8 mouse cellular contexts compared by ENCODE assay signal in the genomic region with DNA sequence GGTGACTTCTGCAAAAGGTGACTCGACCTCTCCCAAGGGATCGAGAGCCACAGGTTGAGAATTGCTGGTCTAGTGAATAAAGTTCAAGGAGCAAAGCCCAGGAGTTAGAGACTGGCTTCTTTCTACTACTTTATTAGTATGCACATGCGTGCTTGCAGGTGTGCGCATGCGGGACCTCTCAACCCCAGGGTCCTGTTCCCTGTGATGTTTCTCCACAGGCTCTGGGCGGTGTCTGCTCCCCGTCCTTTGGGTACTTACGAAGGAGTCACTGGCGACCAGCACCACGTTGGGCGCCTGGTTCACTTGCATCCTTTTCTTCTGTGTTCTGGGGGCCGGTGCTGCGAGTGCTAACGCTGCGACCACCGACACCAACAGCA. TPM values are rescaled to one million over a fixed set of nuclear protein-coding genes. Genes with fewer than 3 reads are reported as not detected.
DNase-seq lines count a peak whose midpoint lies in the region; ATAC-seq and TF ChIP-seq lines count a peak whose summit lies in the region.

No protein-coding gene starts in this region.

- H3K27ac ChIP-seq in heart, adult 2 months = peak overlapping the region; percentile 89
- no peak overlapping the region for H3K27ac ChIP-seq in ES-Bruce4 (ENCODE audit: insufficient read depth, low read length)
- H3K27ac ChIP-seq in embryonic facial prominence, embryonic 12.5 days = peak overlapping the region; percentile 81
- peak overlapping the region; percentile 65 for H3K27ac ChIP-seq in intestine, embryonic 16.5 days (ENCODE audit: low read length)
- peak overlapping the region; percentile 73 for H3K27ac ChIP-seq in lung, embryonic 16.5 days (ENCODE audit: low read length)

- no peaks in the 10 kb centered on the region for H3K79me2 ChIP-seq in heart, adult 2 months (replicated peaks; ENCODE audit: control insufficient read depth, insufficient read depth, low read length)

- no peaks in the 10 kb centered on the region for H3K27me3 ChIP-seq in heart, adult 2 months (ENCODE audit: control insufficient read depth, insufficient read depth, low read length)
- no peaks in the 10 kb centered on the region for H3K27me3 ChIP-seq in ES-Bruce4 (ENCODE audit: control insufficient read depth, insufficient read depth, low read length, poor library complexity, severe bottlenecking)
- H3K27me3 ChIP-seq in embryonic facial prominence, embryonic 12.5 days = no peaks in the 10 kb centered on the region
- no peaks in the 10 kb centered on the region for H3K27me3 ChIP-seq in intestine, embryonic 16.5 days (replicated peaks; ENCODE audit: control insufficient read depth, insufficient read depth, low read length)
- no peaks in the 10 kb centered on the region for H3K27me3 ChIP-seq in lung, embryonic 16.5 days (ENCODE audit: control insufficient read depth, insufficient read depth, low read depth, low read length)

- TF ChIP-seq EP300 in heart, adult 2 months (IDR thresholded peaks at IDR 0.05; ENCODE audit: insufficient read depth, low read depth, low read length) = no peak
- TF ChIP-seq EP300 in ES-Bruce4 (IDR thresholded peaks at IDR 0.05; ENCODE audit: insufficient read depth, low read depth, low read length) = no peak

- no peaks in the 10 kb centered on the region; the same call in 1 of the 2 replicates for H3K36me3 ChIP-seq in heart, adult 2 months (ENCODE audit: control insufficient read depth, insufficient read depth, low read length)
- H3K36me3 ChIP-seq in ES-Bruce4 (ENCODE audit: control insufficient read depth, insufficient read depth, low read length, poor library complexity, severe bottlenecking) = no peaks in the 10 kb centered on the region
- peaks cover 3% of the 10 kb centered on the region; the same call in 1 of the 2 replicates for H3K36me3 ChIP-seq in embryonic facial prominence, embryonic 12.5 days
- H3K36me3 ChIP-seq in intestine, embryonic 16.5 days (ENCODE audit: control insufficient read depth, insufficient read depth, low read length) = no peaks in the 10 kb centered on the region
- no peaks in the 10 kb centered on the region for H3K36me3 ChIP-seq in lung, embryonic 16.5 days (ENCODE audit: control insufficient read depth, insufficient read depth, low read length)

- H3K9me3 ChIP-seq in ES-Bruce4 (replicated peaks; ENCODE audit: control insufficient read depth, insufficient read depth, low read length, poor library complexity, severe bottlenecking) = no peaks in the 10 kb centered on the region
- no peaks in the 10 kb centered on the region for H3K9me3 ChIP-seq in embryonic facial prominence, embryonic 12.5 days
- no peaks in the 10 kb centered on the region for H3K9me3 ChIP-seq in intestine, embryonic 16.5 days (ENCODE audit: control insufficient read depth, low read length)
- H3K9me3 ChIP-seq in lung, embryonic 16.5 days (ENCODE audit: control insufficient read depth, low read length) = no peaks in the 10 kb centered on the region

- no peaks in the 10 kb centered on the region; the same call in none of the 2 replicates for H3K4me1 ChIP-seq in heart, adult 2 months (ENCODE audit: control insufficient read depth, insufficient read depth, low read length)
- no peaks in the 10 kb centered on the region for H3K4me1 ChIP-seq in ES-Bruce4 (ENCODE audit: control insufficient read depth, insufficient read depth, low read length)
- no peaks in the 10 kb centered on the region for H3K4me1 ChIP-seq in embryonic facial prominence, embryonic 12.5 days
- peaks cover 3% of the 10 kb centered on the region for H3K4me1 ChIP-seq in intestine, embryonic 16.5 days (ENCODE audit: control insufficient read depth, insufficient read depth, low read length)
- H3K4me1 ChIP-seq in lung, embryonic 16.5 days (replicated peaks; ENCODE audit: control insufficient read depth, insufficient read depth, low read length) = 0 out of 2 replicates have a peak, but pooled peaks cover 4% of the 10 kb centered on the region

- 2% methylated on average over 16 of the region's 16 CpGs for WGBS in heart, adult 2 months
- 4% methylated on average over 16 of the region's 16 CpGs for WGBS in embryonic facial prominence, embryonic 12.5 days
- 2% methylated on average over 16 of the region's 16 CpGs for WGBS in intestine, embryonic 16.5 days
- 3% methylated on average over 16 of the region's 16 CpGs for WGBS in lung, embryonic 16.5 days

- H3K4me2 ChIP-seq in embryonic facial prominence, embryonic 12.5 days (replicated peaks) = peak overlapping the region; percentile 56
- H3K4me2 ChIP-seq in intestine, embryonic 16.5 days (ENCODE audit: low read depth, low read length) = peak overlapping the region; percentile 52
- peak overlapping the region; percentile 52 for H3K4me2 ChIP-seq in lung, embryonic 16.5 days (ENCODE audit: low read depth, low read length)

- ATAC-seq in embryonic facial prominence, embryonic 12.5 days (ENCODE audit: insufficient number of reproducible peaks, insufficient read depth, low FRiP score, low TSS enrichment) = peak; percentile 73; the same call in 1 of the 2 replicates
- ATAC-seq in intestine, embryonic 16.5 days = peak; percentile 93
- ATAC-seq in lung, embryonic 16.5 days (ENCODE audit: low read depth) = peak; percentile 83

- TF ChIP-seq CTCF in heart, adult 2 months (IDR thresholded peaks at IDR 0.05) = no peak
- TF ChIP-seq CTCF in ES-Bruce4 (IDR thresholded peaks at IDR 0.05; ENCODE audit: low read depth, low read length) = no peak

- TF ChIP-seq POLR2A in heart, adult 2 months (IDR thresholded peaks at IDR 0.05; ENCODE audit: insufficient read depth, low read depth, low read length) = no peak
- no peak for TF ChIP-seq POLR2A in ES-Bruce4 (IDR thresholded peaks at IDR 0.05; ENCODE audit: insufficient read depth, low read length)

- intact Hi-C loops in heart, adult 2 months (cut with DNase I) = loop anchor here (2.0 to 5.0 kb wide), 2 partner anchors 79 to 156 kb away; a partner anchor contains a TSS

- peak overlapping the region; percentile 83 for H3K9ac ChIP-seq in heart, adult 2 months (ENCODE audit: low read depth, low read length)
- H3K9ac ChIP-seq in ES-Bruce4 (ENCODE audit: low read depth, poor library complexity, severe bottlenecking) = peak overlapping the region; percentile 57
- peak overlapping the region; percentile 63 for H3K9ac ChIP-seq in embryonic facial prominence, embryonic 12.5 days
- H3K9ac ChIP-seq in intestine, embryonic 16.5 days (ENCODE audit: low read depth, low read length) = peak overlapping the region; percentile 76
- H3K9ac ChIP-seq in lung, embryonic 16.5 days (ENCODE audit: low read length) = peak overlapping the region; percentile 85

- H3K4me3 ChIP-seq in heart, adult 2 months = peak overlapping the region; percentile 85
- H3K4me3 ChIP-seq in ES-Bruce4 (ENCODE audit: low read depth, low read length) = peak overlapping the region; percentile 86
- peak overlapping the region; percentile 83 for H3K4me3 ChIP-seq in embryonic facial prominence, embryonic 12.5 days
- H3K4me3 ChIP-seq in intestine, embryonic 16.5 days (ENCODE audit: low read length) = peak overlapping the region; percentile 62
- H3K4me3 ChIP-seq in lung, embryonic 16.5 days (ENCODE audit: low read length) = peak overlapping the region; percentile 88

- no peak for DNase-seq in heart, adult 2 months
- no peak for DNase-seq in heart, adult 11 months
- peak; percentile 64 for DNase-seq in testis, postnatal 14 days (ENCODE audit: low spot score)
- DNase-seq in layer of hippocampus, adult 9-11 months = no peak

RNA-seq across cellular contexts. Expression of a gene that starts 0.4 kb away (rescaled TPM):
- 1 to 10 TPM; 3.5 to 4.0 TPM for total RNA-seq in heart, adult 2 months (2021)
- 2.4 and 3.7 TPM in 2 replicates for polyA plus RNA-seq in heart, adult 2 months (2012; rRNA removed)
- polyA plus RNA-seq in ES-Bruce4 (2011; ENCODE audit: insufficient read depth, insufficient read length, low read depth, missing spikeins) = 5.4 and 9.9 TPM in 2 replicates
- 7.1 and 8.0 TPM in 2 replicates for polyA plus RNA-seq in embryonic facial prominence, embryonic 12.5 days (2016; fragmentation: Nextera tagmentation; extraction: Ambion mirVana)
- 3.8 and 4.7 TPM in 2 replicates for polyA plus RNA-seq in intestine, embryonic 16.5 days (2015; fragmentation: Nextera tagmentation; extraction: Ambion mirVana)
- 8.3 and 9.2 TPM in 2 replicates for polyA plus RNA-seq in lung, embryonic 16.5 days (2015; fragmentation: Nextera tagmentation; extraction: Ambion mirVana)

RNA-seq across cellular contexts. Expression of a gene that starts 0.4 kb away (rescaled TPM):
- 10 to 100 TPM; 10.3 to 11.1 TPM for total RNA-seq in heart, adult 2 months (2021)
- polyA plus RNA-seq in heart, adult 2 months (2012; rRNA removed) = 5.0 and 9.6 TPM in 2 replicates
- polyA plus RNA-seq in ES-Bruce4 (2011; ENCODE audit: insufficient read depth, insufficient read length, low read depth, missing spikeins) = 29.2 and 30.0 TPM in 2 replicates
- polyA plus RNA-seq in embryonic facial prominence, embryonic 12.5 days (2016; fragmentation: Nextera tagmentation; extraction: Ambion mirVana) = 20.1 and 20.5 TPM in 2 replicates
- 7.7 and 8.4 TPM in 2 replicates for polyA plus RNA-seq in intestine, embryonic 16.5 days (2015; fragmentation: Nextera tagmentation; extraction: Ambion mirVana)
- polyA plus RNA-seq in lung, embryonic 16.5 days (2015; fragmentation: Nextera tagmentation; extraction: Ambion mirVana) = 12.5 and 12.6 TPM in 2 replicates

RNA-seq across cellular contexts. Expression of a gene that starts 41.3 kb away (rescaled TPM):
- total RNA-seq in heart, adult 2 months (2021) = not detected
- not detected in 2 replicates for polyA plus RNA-seq in heart, adult 2 months (2012; rRNA removed)
- polyA plus RNA-seq in ES-Bruce4 (2011; ENCODE audit: insufficient read depth, insufficient read length, low read depth, missing spikeins) = not detected in 2 replicates
- polyA plus RNA-seq in embryonic facial prominence, embryonic 12.5 days (2016; fragmentation: Nextera tagmentation; extraction: Ambion mirVana) = 0.22 and 0.31 TPM in 2 replicates
- 0.26 and 0.28 TPM in 2 replicates for polyA plus RNA-seq in intestine, embryonic 16.5 days (2015; fragmentation: Nextera tagmentation; extraction: Ambion mirVana)
- 0.06 TPM in 1 of 2 replicates, not detected in the other for polyA plus RNA-seq in lung, embryonic 16.5 days (2015; fragmentation: Nextera tagmentation; extraction: Ambion mirVana)
